Mouse (Mus musculus): ENCODE measurements around the gene Twf2.

- TF ChIP-seq CTCF (conservative IDR thresholded peaks at IDR 0.05; ENCODE audit: insufficient read depth, insufficient read length, low read depth, low read length): no peak
- TF ChIP-seq POLR2A (IDR thresholded peaks at IDR 0.05; ENCODE audit: low read depth, low read length): no peak
Measured at GRCm38 (mm10) chr9:106198962-106199458, 3.9 kb upstream of the Twf2 start.

All from kidney, adult 2 months (tissue).